Mouse (Mus musculus) ovary, adult 18-20 months (tissue): ENCODE results near the gene Grk6.

Experiments
- DNase-seq: peaks from one replicate; pipeline ENCODE4 v3.0.0; 2022; ENCODE audit warnings: low spot score, mixed read lengths

Gene Grk6

GRCm38 (mm10) chr13:55486029-55486794 lies 41.3 kb downstream of the Grk6 start:
- no peak for DNase-seq

- DNase-seq: no peak
These were observed 42.2 kb downstream of the Grk6 start for GRCm38 (mm10) chr13:55486916-55487577.

- DNase-seq: no peak
These were observed 43.0 kb downstream of the Grk6 start, which contains the start of gene Dbn1 for GRCm38 (mm10) chr13:55487578-55488498. Dbn1 (minus strand) TSS chr13:55488111.

GRCm38 (mm10) chr13:55494257-55494656 lies 49.4 kb downstream of the Grk6 start:
- no peak for DNase-seq

- no peak for DNase-seq
These were observed 50.2 kb downstream of the Grk6 start for GRCm38 (mm10) chr13:55494883-55495621.

GRCm38 (mm10) chr13:55495702-55496101 lies 50.8 kb downstream of the Grk6 start:
- no peak for DNase-seq

- no peak for DNase-seq
These were observed 51.8 kb downstream of the Grk6 start for GRCm38 (mm10) chr13:55496661-55497060.

- no peak for DNase-seq
These were observed 54.0 kb downstream of the Grk6 start for GRCm38 (mm10) chr13:55498906-55499305.

- DNase-seq: no peak
These were observed 55.7 kb downstream of the Grk6 start for GRCm38 (mm10) chr13:55500575-55500974.

GRCm38 (mm10) chr13:55502405-55502804 lies 57.5 kb downstream of the Grk6 start:
- DNase-seq: no peak

GRCm38 (mm10) chr13:55504390-55504789 lies 59.5 kb downstream of the Grk6 start:
- no peak for DNase-seq

- no peak for DNase-seq
These were observed 60.9 kb downstream of the Grk6 start for GRCm38 (mm10) chr13:55505810-55506209.

GRCm38 (mm10) chr13:55506697-55507096 lies 61.8 kb downstream of the Grk6 start:
- DNase-seq: no peak

GRCm38 (mm10) chr13:55507877-55508276 lies 63.0 kb downstream of the Grk6 start:
- DNase-seq: no peak

- no peak for DNase-seq
These were observed 63.7 kb downstream of the Grk6 start for GRCm38 (mm10) chr13:55508531-55508930.

GRCm38 (mm10) chr13:55510332-55510667 lies 65.4 kb downstream of the Grk6 start:
- DNase-seq: no peak
